Mouse (Mus musculus): ENCODE results near the gene Hspa2.

- TF ChIP-seq POLR2A (IDR thresholded peaks at IDR 0.05; ENCODE audit: insufficient read depth, low read depth, low read length) (no peak), CTCF (IDR thresholded peaks at IDR 0.05; ENCODE audit: insufficient read depth, low read depth, low read length) (no peak)
Measured at GRCm38 (mm10) chr12:76446201-76446600, 42.2 kb downstream of the Hspa2 start.

Measured in olfactory bulb, adult 2 months (tissue).